Mouse (Mus musculus) kidney, postnatal 14 days (tissue): ENCODE data around the gene Lrp1.

Source experiments
- DNase-seq: peaks from one replicate; pipeline ENCODE4 v3.0.0; 2022; ENCODE audit warnings: mixed read lengths

The Lrp1 gene

DNA sequence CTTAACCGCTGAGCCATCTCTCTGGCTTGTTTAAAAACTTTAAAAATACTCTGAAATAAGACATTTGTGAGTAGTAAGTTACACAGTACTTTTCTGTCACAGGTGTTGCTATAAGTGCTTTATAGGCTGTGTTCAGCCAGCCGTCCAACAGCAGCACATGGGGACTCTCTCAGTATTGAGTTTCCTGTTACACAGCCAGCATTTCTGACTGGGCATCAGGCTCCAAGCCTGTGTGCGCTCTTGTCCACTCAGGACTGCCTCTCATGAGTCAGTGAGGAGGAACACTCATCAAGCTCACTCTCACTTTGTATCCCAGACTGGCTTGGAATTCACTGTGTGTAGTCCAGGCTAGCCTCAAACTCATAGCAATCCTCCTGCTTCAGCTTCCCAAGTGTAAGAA lies 124.8 kb downstream of the Lrp1 start:
- no peak for DNase-seq

DNA sequence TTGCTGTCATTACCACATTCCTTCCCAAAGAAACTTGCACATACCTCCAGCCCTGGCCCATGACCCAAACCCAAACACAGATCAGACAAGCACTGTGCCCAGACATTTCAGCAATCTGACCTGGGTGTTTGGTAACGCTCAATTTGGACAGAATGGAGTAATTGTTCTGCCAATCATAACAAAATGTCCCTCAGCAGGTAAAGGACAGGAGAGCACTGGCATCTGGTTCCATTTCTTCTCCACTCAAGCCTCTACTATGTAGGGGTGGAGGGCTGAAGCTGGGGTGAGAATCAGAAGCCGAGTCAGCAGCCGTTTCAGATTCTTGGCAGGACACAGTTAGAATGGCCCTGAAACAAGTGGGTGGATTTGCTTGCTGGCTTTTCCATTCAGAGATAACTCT lies 128.8 kb downstream of the Lrp1 start:
- no peak for DNase-seq

DNA sequence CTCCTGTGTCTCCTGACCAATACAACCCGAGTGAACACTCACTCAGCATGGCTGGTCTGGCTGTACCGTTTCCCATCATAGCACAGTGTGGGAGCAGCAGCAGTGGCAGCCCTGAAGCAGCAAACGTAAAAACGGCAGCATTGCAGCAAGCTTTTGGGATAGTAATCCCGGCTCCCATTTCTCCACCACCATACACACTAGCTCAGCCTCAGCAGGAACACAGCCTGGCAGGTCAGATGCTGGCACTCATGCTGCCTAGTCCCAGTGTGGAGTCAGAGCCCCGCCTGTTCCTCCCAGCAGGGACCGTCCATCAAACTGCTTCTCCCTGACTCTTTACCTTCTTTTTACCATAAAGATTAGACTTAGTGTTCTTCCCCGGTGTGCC lies 129.8 kb downstream of the Lrp1 start:
- DNase-seq: no peak

DNA sequence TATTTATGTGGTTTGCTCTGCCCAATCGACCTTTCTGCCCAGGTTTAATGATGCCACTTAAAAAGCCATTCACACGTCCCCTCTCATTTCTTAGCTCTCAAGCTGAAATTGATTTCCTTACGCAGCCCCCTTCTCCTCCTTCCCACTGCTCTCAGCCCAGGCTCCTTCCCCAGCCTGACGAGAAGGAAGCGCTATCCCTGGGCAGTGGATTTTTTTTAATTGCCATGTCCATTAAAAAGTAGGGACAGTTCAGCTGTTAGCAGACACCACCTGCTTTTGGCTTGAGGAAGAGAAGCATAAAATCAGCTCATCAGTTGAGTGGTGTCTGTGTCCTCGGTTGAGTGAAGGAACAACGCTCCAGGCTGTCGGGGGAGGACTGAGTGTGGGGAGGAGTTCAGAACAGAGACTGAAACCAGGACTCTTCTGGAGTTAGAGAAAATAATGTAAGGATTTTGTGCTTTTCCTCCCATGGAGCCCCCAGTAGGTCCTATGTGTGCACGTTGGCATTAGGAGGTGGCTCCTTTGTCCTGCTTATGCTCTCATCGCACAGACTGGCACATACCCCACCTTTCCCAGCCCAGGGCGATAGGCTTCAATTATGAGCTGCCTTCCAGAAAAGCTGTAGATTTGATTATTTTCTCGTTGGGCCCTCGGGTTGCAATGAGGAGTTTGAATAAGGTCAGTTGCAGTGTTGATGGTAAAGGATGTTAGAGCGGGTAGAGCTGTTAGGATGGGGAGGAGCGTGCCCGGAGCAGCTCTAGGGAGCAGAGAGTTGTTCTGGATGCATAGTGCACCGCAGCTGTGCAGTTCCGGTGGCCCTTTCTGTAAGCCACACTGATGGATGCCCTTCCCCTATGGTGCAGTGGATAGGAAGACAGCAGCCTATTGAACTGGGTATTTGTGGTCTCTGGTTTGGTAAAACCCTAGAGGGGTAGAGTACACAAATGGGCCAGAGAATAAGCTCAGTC lies 130.5 kb downstream of the Lrp1 start:
- no peak for DNase-seq

DNA sequence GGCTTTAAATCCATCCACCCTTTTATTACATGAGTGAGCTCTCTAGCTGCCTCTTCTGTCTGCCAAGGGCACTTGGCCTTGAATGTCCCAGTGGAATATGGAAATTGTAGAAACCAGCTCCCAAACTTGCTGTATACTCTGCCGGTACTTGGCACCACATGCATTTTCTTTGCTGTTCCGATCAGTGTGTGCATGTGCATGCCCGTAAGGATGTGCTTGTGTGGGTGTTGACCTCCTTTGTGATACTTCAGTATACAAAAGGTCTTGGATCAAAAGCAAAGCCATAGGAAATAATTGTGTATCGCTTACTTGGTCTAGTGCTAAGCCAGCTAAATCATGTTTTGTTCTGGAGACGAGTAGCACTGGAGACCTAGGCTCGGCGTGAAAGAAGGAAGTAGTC lies 132.1 kb downstream of the Lrp1 start:
- DNase-seq: no peak
